Mouse (Mus musculus) CH12.LX (cell line): Measurements from ENCODE around the gene Arel1. TPM values are rescaled to one million over a fixed set of nuclear protein-coding genes. Genes with fewer than 3 reads are reported as not detected.

ENCODE experiments used
- DNase-seq: peaks from one replicate; pipeline ENCODE4 v3.0.0-alpha.2; 2013; ENCODE audit errors: extremely low read depth
- H3K27ac ChIP-seq: 2 replicates; pipeline ENCODE4 v1.5.1; 2012; ENCODE audit warnings: low read depth, mild to moderate bottlenecking, control low read depth, moderate library complexity; ENCODE audit not compliant: insufficient read depth
- H3K27me3 ChIP-seq: replicated peaks from 2 replicates; pipeline ENCODE3; 2012; ENCODE audit warnings: inconsistent platforms
- H3K36me3 ChIP-seq, 2 experiments: replicated peaks in 1 of 2; 2 replicates each; pipeline versions ENCODE3 to v1.6.1; 2012; ENCODE audit warnings: inconsistent platforms in 1 of 2, low read length in 1 of 2, mild to moderate bottlenecking in 1 of 2, mixed read lengths in 1 of 2, moderate library complexity in 1 of 2; ENCODE audit not compliant: control insufficient read depth in 1 of 2, insufficient read depth in 1 of 2
- H3K4me1 ChIP-seq, 2 experiments: 2 replicates each; pipeline ENCODE4 v1.6.1; 2012; ENCODE audit warnings: inconsistent platforms in 1 of 2, moderate library complexity in 1 of 2; ENCODE audit not compliant: insufficient read depth in 2 of 2, control insufficient read depth in 1 of 2
- H3K4me2 ChIP-seq: 2 replicates; pipeline ENCODE4 v1.6.1; 2012; ENCODE audit warnings: low read depth, mild to moderate bottlenecking, control low read depth; ENCODE audit not compliant: poor library complexity, insufficient read depth, severe bottlenecking
- H3K4me3 ChIP-seq, 3 experiments: fragments of 150-350 bp in 1 of 3; sonication (generic) in 1 of 3; replicated peaks in 1 of 3; 2 replicates each; pipeline versions ENCODE3 to v1.5.1; 2011 to 2012; ENCODE audit warnings: low read depth in 2 of 3, low read length in 2 of 3, mild to moderate bottlenecking in 2 of 3, moderate library complexity in 2 of 3, control low read depth in 1 of 3, improper control_type of control experiment in 1 of 3, inconsistent platforms in 1 of 3, mixed read lengths in 1 of 3; ENCODE audit not compliant: poor library complexity in 1 of 3
- H3K79me2 ChIP-seq: replicated peaks from 2 replicates; pipeline ENCODE4 v1.6.1; 2012; ENCODE audit warnings: mild to moderate bottlenecking, moderate library complexity; ENCODE audit not compliant: control insufficient read depth, poor library complexity, insufficient read depth, severe bottlenecking; ENCODE audit errors: extremely low read depth
- H3K9ac ChIP-seq: 2 replicates; pipeline ENCODE4 v1.6.1; 2012; ENCODE audit warnings: low read depth, mild to moderate bottlenecking, control low read depth, moderate library complexity; ENCODE audit not compliant: insufficient read depth
- H3K9me3 ChIP-seq: replicated peaks from 2 replicates; pipeline ENCODE3; 2012; ENCODE audit warnings: low read length, inconsistent platforms, mixed read lengths
- CHD1 ChIP-seq: IDR thresholded peaks from 2 replicates; pipeline ENCODE4 v1.6.1; 2012; ENCODE audit warnings: low read depth, low read length, improper control_type of control experiment, inconsistent platforms
- E2F4 ChIP-seq: IDR thresholded peaks from 2 replicates; pipeline ENCODE4 v1.6.1; 2011; ENCODE audit warnings: low read depth, low read length, improper control_type of control experiment; ENCODE audit not compliant: insufficient replicate concordance
- ELF1 ChIP-seq: IDR thresholded peaks from 2 replicates; pipeline ENCODE4 v1.6.1; 2014; ENCODE audit warnings: low read depth, mild to moderate bottlenecking, inconsistent platforms, low read length, improper control_type of control experiment
- EP300 ChIP-seq: IDR thresholded peaks from 2 replicates; pipeline ENCODE4 v1.6.1; 2011; ENCODE audit warnings: low read length, improper control_type of control experiment
- ETS1 ChIP-seq: conservative IDR thresholded peaks from 2 replicates; pipeline ENCODE4 v1.6.1; 2012; ENCODE audit warnings: low read depth, mild to moderate bottlenecking, inconsistent platforms, low read length, improper control_type of control experiment, moderate library complexity
- HCFC1 ChIP-seq: IDR thresholded peaks from 2 replicates; pipeline ENCODE4 v1.6.1; 2012; ENCODE audit warnings: low read depth, mild to moderate bottlenecking, inconsistent platforms, low read length, improper control_type of control experiment
- IRF4 ChIP-seq: IDR thresholded peaks from 2 replicates; pipeline ENCODE4 v1.6.1; 2014; ENCODE audit warnings: low read depth, mild to moderate bottlenecking, inconsistent platforms, low read length, improper control_type of control experiment
- JUN ChIP-seq: IDR thresholded peaks from 2 replicates; pipeline ENCODE4 v1.6.1; 2011; ENCODE audit warnings: low read depth, mild to moderate bottlenecking, low read length, improper control_type of control experiment, moderate library complexity; ENCODE audit not compliant: insufficient read depth
- KAT2A ChIP-seq: IDR thresholded peaks from 2 replicates; pipeline ENCODE4 v1.6.1; 2012; ENCODE audit warnings: low read length, improper control_type of control experiment, inconsistent platforms; ENCODE audit not compliant: insufficient replicate concordance
- MAFK ChIP-seq: IDR thresholded peaks from 2 replicates; pipeline ENCODE4 v1.6.1; 2011; ENCODE audit warnings: low read length, improper control_type of control experiment; ENCODE audit not compliant: insufficient replicate concordance
- MAX ChIP-seq: IDR thresholded peaks from 2 replicates; pipeline ENCODE4 v1.6.1; 2011; ENCODE audit warnings: low read length, improper control_type of control experiment
- MAZ ChIP-seq: IDR thresholded peaks from 2 replicates; pipeline ENCODE4 v1.6.1; 2012; ENCODE audit warnings: low read depth, mild to moderate bottlenecking, inconsistent platforms, low read length, improper control_type of control experiment, moderate library complexity
- MEF2A ChIP-seq: IDR thresholded peaks from 2 replicates; pipeline ENCODE4 v1.6.1; 2014; ENCODE audit warnings: low read depth, mild to moderate bottlenecking, inconsistent platforms, low read length, improper control_type of control experiment, borderline replicate concordance
- MXI1 ChIP-seq: IDR thresholded peaks from 2 replicates; pipeline ENCODE4 v1.6.1; 2011; ENCODE audit warnings: mild to moderate bottlenecking, low read depth, low read length, improper control_type of control experiment
- NELFE ChIP-seq: IDR thresholded peaks from 2 replicates; pipeline ENCODE4 v1.6.1; 2011; ENCODE audit warnings: low read depth, low read length, improper control_type of control experiment
- NRF1 ChIP-seq: IDR thresholded peaks from 2 replicates; pipeline ENCODE4 v1.6.1; 2014; ENCODE audit warnings: low read depth, mild to moderate bottlenecking, inconsistent platforms, low read length, improper control_type of control experiment, moderate library complexity
- PAX5 ChIP-seq: IDR thresholded peaks from 2 replicates; pipeline ENCODE4 v1.6.1; 2012; ENCODE audit warnings: low read length, inconsistent platforms, mixed read lengths
- POLR2AphosphoS2 ChIP-seq: IDR thresholded peaks from 2 replicates; pipeline ENCODE4 v1.6.1; 2011; ENCODE audit warnings: low read depth, low read length, improper control_type of control experiment
- RAD21 ChIP-seq: IDR thresholded peaks from 2 replicates; pipeline ENCODE4 v1.6.1; 2011; ENCODE audit warnings: low read depth, mild to moderate bottlenecking, low read length, improper control_type of control experiment, moderate library complexity
- RCOR1 ChIP-seq: conservative IDR thresholded peaks from 2 replicates; pipeline ENCODE4 v1.6.1; 2012; ENCODE audit warnings: low read depth, mild to moderate bottlenecking, inconsistent platforms, low read length, improper control_type of control experiment
- SMC3 ChIP-seq: IDR thresholded peaks from 2 replicates; pipeline ENCODE4 v1.6.1; 2011; ENCODE audit warnings: low read depth, low read length, improper control_type of control experiment
- TBP ChIP-seq: conservative IDR thresholded peaks from 2 replicates; pipeline ENCODE4 v1.6.1; 2011; ENCODE audit warnings: low read depth, low read length, improper control_type of control experiment
- UBTF ChIP-seq: IDR thresholded peaks from 2 replicates; pipeline ENCODE4 v1.6.1; 2012; ENCODE audit warnings: low read depth, mild to moderate bottlenecking, inconsistent platforms, low read length, improper control_type of control experiment, moderate library complexity
- USF1 ChIP-seq: IDR thresholded peaks from 2 replicates; pipeline ENCODE4 v1.6.1; 2014; ENCODE audit warnings: low read depth, mild to moderate bottlenecking, inconsistent platforms, low read length, improper control_type of control experiment
- USF2 ChIP-seq: conservative IDR thresholded peaks from 2 replicates; pipeline ENCODE4 v1.6.1; 2011; ENCODE audit warnings: low read depth, low read length, improper control_type of control experiment
- ZKSCAN1 ChIP-seq: IDR thresholded peaks from 2 replicates; pipeline ENCODE4 v1.6.1; 2012; ENCODE audit warnings: low read depth, inconsistent platforms, low read length, improper control_type of control experiment, borderline replicate concordance
- ZMIZ1 ChIP-seq: IDR thresholded peaks from 2 replicates; pipeline ENCODE4 v1.6.1; 2012; ENCODE audit warnings: low read depth, mild to moderate bottlenecking, inconsistent platforms, low read length, improper control_type of control experiment
- dilution Hi-C: fragments of 300-500 bp; cut with MboI; formaldehyde crosslinking; loops from 2 replicates; pipeline ENCODE4 v1.14.3; 2020; ENCODE audit warnings: low sequenced_read_pairs; ENCODE audit not compliant: extremely low pct_unique_long_range_greater_than_20kb, extremely low pct_ligation_motif_present
- in situ Hi-C: fragments of 300-500 bp; cut with MboI; formaldehyde crosslinking; loops from 3 replicates; pipeline ENCODE4 v1.14.3; 2019; ENCODE audit warnings: low sequenced_read_pairs, low pct_ligation_motif_present, low pct_unique_long_range_greater_than_20kb, mixed read lengths
- polyA plus RNA-seq: library from polyadenylated mRNA; unstranded; fragments of >175 nt; gene quantifications from 2 replicates; pipeline ENCODE4 v1.2.1, GENCODE M21; 2012; ENCODE audit warnings: low read depth; ENCODE audit not compliant: insufficient read length
- total RNA-seq, 2 experiments: library from RNA; depleted of rRNA; stranded (reverse); fragments of 300-350 nt in 1 of 2; fragments of >200 nt in 1 of 2; gene quantifications; 2 replicates each; pipeline ENCODE4 v1.2.3; 2012 to 2014

Arel1 gene
- total and polyA plus RNA-seq, 3 experiments, result 16.9 to 22.5 (median 21.6) TPM

GRCm38 (mm10) chr12:84935343-84935742, 35.4 kb downstream of the Arel1 start:
- H3K36me3 ChIP-seq, result peaks cover 55 to 78% of the 10 kb centered on the region in 2 experiments
- no peak overlapping the region for H3K4me2 ChIP-seq
- H3K27me3 ChIP-seq, result no peaks in the 10 kb centered on the region
- DNase-seq, result no peak
- H3K4me3 ChIP-seq, result no peak overlapping the region
- no peaks in the 10 kb centered on the region for H3K9me3 ChIP-seq
- peaks cover 4 to 5% of the 10 kb centered on the region in 2 experiments for H3K4me1 ChIP-seq
- H3K79me2 ChIP-seq, result no peaks in the 10 kb centered on the region
- H3K27ac ChIP-seq, result no peak overlapping the region
- dilution Hi-C loops (no loop called here), in situ Hi-C loops (no loop called here)
- H3K9ac ChIP-seq, result no peak overlapping the region
- no peak for TF ChIP-seq CHD1
- no peak for TF ChIP-seq UBTF
- no peak for TF ChIP-seq NELFE

GRCm38 (mm10) chr12:84932210-84932609, 38.5 kb downstream of the Arel1 start:
- no peak for TF ChIP-seq MXI1
- TF ChIP-seq MAX, result no peak
- TF ChIP-seq USF1, result no peak
- no peak for TF ChIP-seq IRF4
- no peak for TF ChIP-seq MEF2A
- TF ChIP-seq USF2, result no peak
- TF ChIP-seq EP300, result no peak
- TF ChIP-seq ELF1, result no peak
- no peak for TF ChIP-seq NRF1
- TF ChIP-seq UBTF, result no peak
- no peak for TF ChIP-seq MAZ
- Histone ChIP-seq H3K36me3 (peaks cover 55 to 80% of the 10 kb centered on the region in 2 experiments), H3K27ac (no peak overlapping the region), H3K79me2 (no peaks in the 10 kb centered on the region), H3K4me3 (no peak overlapping the region), H3K4me2 (no peak overlapping the region), H3K9ac (no peak overlapping the region), H3K4me1 (no peaks in the 10 kb centered on the region), H3K27me3 (no peaks in the 10 kb centered on the region), H3K9me3 (no peaks in the 10 kb centered on the region)
- dilution Hi-C loops (no loop called here), in situ Hi-C loops (no loop called here)
- no peak for DNase-seq

- Histone ChIP-seq H3K27me3 (no peaks in the 10 kb centered on the region), H3K9me3 (no peaks in the 10 kb centered on the region), H3K4me1 (peaks cover 0 to 28% of the 10 kb centered on the region in 2 experiments; a peak in 2 of 4 replicates), H3K79me2 (no peaks in the 10 kb centered on the region), H3K4me3 (no peak overlapping the region), H3K36me3 (peaks cover 57 to 80% of the 10 kb centered on the region in 2 experiments), H3K9ac (no peak overlapping the region), H3K4me2 (no peak overlapping the region), H3K27ac (no peak overlapping the region)
- dilution Hi-C loops, result no loop called here
- DNase-seq, result no peak
- in situ Hi-C loops, result no loop called here
- no peak for TF ChIP-seq E2F4
- TF ChIP-seq ETS1, result no peak
- no peak for TF ChIP-seq PAX5
- TF ChIP-seq ZKSCAN1, result no peak
- no peak for TF ChIP-seq TBP
- no peak for TF ChIP-seq MAFK
- no peak for TF ChIP-seq KAT2A
- TF ChIP-seq RAD21, result no peak; the same call in 1 of the 2 replicates
- no peak for TF ChIP-seq JUN
- TF ChIP-seq SMC3, result no peak
- TF ChIP-seq USF1, result no peak
- TF ChIP-seq CHD1, result no peak
- TF ChIP-seq RCOR1, result no peak
- TF ChIP-seq ZMIZ1, result no peak
- no peak for TF ChIP-seq HCFC1
- no peak for TF ChIP-seq POLR2AphosphoS2
- no peak for TF ChIP-seq MAX
Observed at GRCm38 (mm10) chr12:84926542-84926941, 44.2 kb downstream of the Arel1 start.
